13 mouse cellular contexts compared by ENCODE assay signal in the genomic region with DNA sequence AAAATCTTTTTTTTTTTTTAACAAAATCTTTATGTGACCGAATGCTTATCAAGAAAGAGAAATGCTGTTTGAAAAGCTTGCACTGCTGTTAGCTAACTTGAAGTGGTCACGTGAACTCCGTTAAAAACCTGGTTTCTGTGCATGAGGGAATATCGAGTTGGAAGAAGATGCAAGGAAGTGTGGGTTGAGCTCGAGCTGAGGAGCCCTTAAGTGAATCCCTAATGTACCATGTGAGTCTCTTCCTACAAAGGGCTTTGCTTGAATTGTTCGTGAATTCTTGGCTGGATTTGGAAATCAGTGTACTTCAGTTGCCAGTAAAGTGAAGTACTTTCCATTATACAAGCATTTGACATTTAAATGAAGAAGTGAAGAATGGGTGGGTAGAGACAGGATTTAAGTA.
"Had no signal": no experiment of that assay in that cellular context is flagged by ENCODE, and none has a peak within 500 bp of the region (broad histone marks: within the 10 kb centered on the region; RNA-seq: fewer than 3 reads in every experiment).

No protein-coding gene starts in this region.

- DNase-seq: gastrocnemius, adult 2 months; gastrocnemius, postnatal 10 days; gastrocnemius, postnatal 25 days; heart, adult 18-20 months; heart, postnatal 10 days; heart, postnatal 4 days; kidney, adult 2 months; kidney, adult 9 months; kidney, postnatal 14 days; kidney, postnatal 36 days; layer of hippocampus, adult 9-11 months; layer of hippocampus, postnatal 36 days; left cerebral cortex, postnatal 4 days had no signal
